Mouse (Mus musculus) E14TG2a.4 (cell line): ENCODE measurements around the gene Gm609.

ENCODE experiments used
- NANOG ChIP-seq: IDR thresholded peaks from 2 replicates; pipeline ENCODE4 v1.6.1; 2014; ENCODE audit warnings: borderline replicate concordance, low read length, mixed read lengths
- POU5F1 ChIP-seq: IDR thresholded peaks from 2 replicates; pipeline ENCODE4 v1.6.1; 2014; ENCODE audit warnings: low read length, borderline replicate concordance

DNA sequence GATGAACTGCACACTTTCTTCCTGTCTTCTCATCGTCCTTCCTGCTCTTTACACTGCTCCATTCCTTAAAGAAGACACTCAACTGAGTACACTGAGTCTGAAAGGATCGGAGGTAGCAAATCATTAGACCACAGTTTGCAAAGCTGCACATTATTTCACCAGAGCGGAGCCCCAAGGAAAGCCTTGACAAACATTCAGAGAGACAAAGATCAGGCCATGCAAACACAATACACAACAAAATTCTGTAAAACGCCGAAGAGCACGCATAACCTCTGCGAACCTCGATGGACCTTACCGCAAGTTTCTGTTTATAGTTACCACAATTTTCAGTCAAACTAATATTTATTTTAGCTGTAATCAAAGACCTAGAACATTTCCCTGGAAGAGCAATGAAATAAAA, 127.4 kb downstream of the Gm609 start:
- no peak for TF ChIP-seq NANOG
- TF ChIP-seq POU5F1: no peak
